Mouse (Mus musculus): ENCODE measurements around the gene Llcfc1. TPM values are rescaled to one million over a fixed set of nuclear protein-coding genes. Genes with fewer than 3 reads are reported as not detected.

Gene Llcfc1
- polyA plus RNA-seq, 1 experiment from 2014 or later = 0.49 TPM

DNA sequence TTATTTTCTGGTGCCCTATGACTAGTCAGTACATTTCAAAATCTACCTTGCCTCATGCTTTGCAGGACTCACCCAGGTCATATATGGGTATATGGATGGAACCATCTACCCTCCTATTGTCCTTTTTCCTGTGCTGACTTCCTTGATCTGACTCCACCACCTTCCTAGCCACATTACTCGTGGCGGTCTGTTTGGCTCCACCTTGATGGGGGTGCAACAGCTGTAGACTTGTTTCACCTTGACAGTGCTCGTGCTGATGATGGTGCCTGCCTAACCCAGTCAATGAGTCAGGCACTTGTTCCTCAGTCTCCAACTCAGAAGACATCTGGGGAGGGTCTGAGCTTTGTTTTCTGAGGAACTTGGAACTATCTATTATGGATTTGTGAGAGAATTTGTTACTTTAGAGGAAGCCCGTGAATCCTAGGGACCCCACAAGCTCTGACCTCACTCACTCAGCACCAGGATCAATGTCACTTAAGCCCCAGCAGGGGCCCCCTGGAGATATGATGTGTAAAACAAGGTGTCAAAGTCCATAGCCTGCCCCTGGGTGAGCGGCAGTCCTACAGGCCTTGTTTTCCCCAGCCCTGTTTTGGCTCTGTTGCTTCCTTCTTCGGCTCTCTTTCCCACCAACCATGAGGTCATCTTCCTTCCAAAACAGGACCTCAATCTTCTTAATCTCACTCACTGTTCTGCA, 42.9 kb upstream of the Llcfc1 start:
- H3K4me2 ChIP-seq (ENCODE audit: low read length) = no peak overlapping the region
- no peaks in the 10 kb centered on the region for H3K9me3 ChIP-seq (replicated peaks; ENCODE audit: low read length)
- ATAC-seq (replicated peaks; ENCODE audit: low FRiP score, low read depth) = no peak
- no peak overlapping the region for H3K9ac ChIP-seq (ENCODE audit: low read depth, low read length)
- WGBS = 82% methylated on average over 6 of the region's 6 CpGs
- DNase-seq (ENCODE audit: low spot score) = no peak
- H3K27ac ChIP-seq = no peak overlapping the region
- H3K36me3 ChIP-seq (ENCODE audit: insufficient read depth, low read length) = no peaks in the 10 kb centered on the region
- no peaks in the 10 kb centered on the region for H3K27me3 ChIP-seq (ENCODE audit: insufficient read depth, low read length)
- H3K4me3 ChIP-seq (replicated peaks; ENCODE audit: low read depth, low read length) = no peak overlapping the region
- no peaks in the 10 kb centered on the region for H3K4me1 ChIP-seq (replicated peaks; ENCODE audit: insufficient read depth, low read length)
- no peak for TF ChIP-seq CTCF (IDR thresholded peaks at IDR 0.05; ENCODE audit: low read depth)

DNA sequence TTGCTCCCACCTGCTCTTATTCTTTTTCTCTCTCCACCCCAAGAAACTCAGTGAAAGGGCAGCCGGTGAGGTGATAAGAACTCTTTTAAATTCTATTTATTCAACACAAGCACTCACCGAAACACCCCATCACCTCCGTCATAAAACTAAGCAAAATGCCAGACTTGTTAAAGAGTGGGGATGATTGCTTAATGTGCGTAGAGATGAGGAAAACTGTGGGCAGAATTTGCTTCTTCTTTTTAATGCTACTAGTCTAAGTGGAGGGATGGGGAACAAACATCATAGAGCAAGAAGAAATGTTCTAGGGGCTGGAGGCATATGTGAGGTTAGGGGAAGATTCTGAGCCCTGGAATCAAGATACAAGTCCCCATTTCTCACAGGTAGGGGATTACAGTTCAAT, 41.5 kb upstream of the Llcfc1 start:
- H3K9me3 ChIP-seq (replicated peaks; ENCODE audit: low read length) = no peaks in the 10 kb centered on the region
- H3K9ac ChIP-seq (ENCODE audit: low read depth, low read length) = no peak overlapping the region
- no peaks in the 10 kb centered on the region for H3K27me3 ChIP-seq (ENCODE audit: insufficient read depth, low read length)
- ATAC-seq (replicated peaks; ENCODE audit: low FRiP score, low read depth) (no peak), DNase-seq (ENCODE audit: low spot score) (no peak)
- no peak overlapping the region for H3K4me2 ChIP-seq (ENCODE audit: low read length)
- H3K4me3 ChIP-seq (replicated peaks; ENCODE audit: low read depth, low read length) = no peak overlapping the region
- 75% methylated on average over 4 of the region's 4 CpGs for WGBS
- no peak for TF ChIP-seq CTCF (IDR thresholded peaks at IDR 0.05; ENCODE audit: low read depth)
- H3K36me3 ChIP-seq (ENCODE audit: insufficient read depth, low read length) = no peaks in the 10 kb centered on the region
- no peak overlapping the region for H3K27ac ChIP-seq
- H3K4me1 ChIP-seq (replicated peaks; ENCODE audit: insufficient read depth, low read length) = no peaks in the 10 kb centered on the region

DNA sequence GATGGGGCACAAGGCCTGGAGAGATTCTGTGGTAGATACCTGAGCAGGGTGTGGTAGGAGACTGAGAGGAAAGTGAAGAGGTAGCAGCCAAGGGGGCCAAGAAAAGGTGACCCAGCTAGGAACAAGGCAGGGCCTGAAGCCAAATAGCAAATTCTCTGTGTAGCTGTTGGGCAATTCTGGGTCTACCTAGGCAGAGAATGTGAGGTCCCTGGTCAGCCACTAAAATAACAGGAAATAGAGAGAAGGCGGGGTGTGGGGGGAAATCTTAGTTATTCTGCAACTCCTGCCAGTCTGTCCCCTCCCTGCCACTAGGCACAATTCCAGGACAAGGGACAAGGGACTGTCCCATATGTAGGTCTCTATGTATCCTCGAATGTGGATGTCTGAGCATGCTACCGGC, 41.0 kb upstream of the Llcfc1 start:
- no peak for TF ChIP-seq CTCF (IDR thresholded peaks at IDR 0.05; ENCODE audit: low read depth)
- WGBS = 86% methylated on average over 3 of the region's 3 CpGs
- H3K27me3 ChIP-seq (ENCODE audit: insufficient read depth, low read length) = no peaks in the 10 kb centered on the region
- no peak overlapping the region for H3K27ac ChIP-seq
- no peak overlapping the region for H3K4me2 ChIP-seq (ENCODE audit: low read length)
- no peaks in the 10 kb centered on the region for H3K4me1 ChIP-seq (replicated peaks; ENCODE audit: insufficient read depth, low read length)
- no peak for ATAC-seq (replicated peaks; ENCODE audit: low FRiP score, low read depth)
- no peaks in the 10 kb centered on the region for H3K9me3 ChIP-seq (replicated peaks; ENCODE audit: low read length)
- no peak for DNase-seq (ENCODE audit: low spot score)
- H3K9ac ChIP-seq (ENCODE audit: low read depth, low read length) = no peak overlapping the region
- H3K4me3 ChIP-seq (replicated peaks; ENCODE audit: low read depth, low read length) = no peak overlapping the region
- no peaks in the 10 kb centered on the region for H3K36me3 ChIP-seq (ENCODE audit: insufficient read depth, low read length)

DNA sequence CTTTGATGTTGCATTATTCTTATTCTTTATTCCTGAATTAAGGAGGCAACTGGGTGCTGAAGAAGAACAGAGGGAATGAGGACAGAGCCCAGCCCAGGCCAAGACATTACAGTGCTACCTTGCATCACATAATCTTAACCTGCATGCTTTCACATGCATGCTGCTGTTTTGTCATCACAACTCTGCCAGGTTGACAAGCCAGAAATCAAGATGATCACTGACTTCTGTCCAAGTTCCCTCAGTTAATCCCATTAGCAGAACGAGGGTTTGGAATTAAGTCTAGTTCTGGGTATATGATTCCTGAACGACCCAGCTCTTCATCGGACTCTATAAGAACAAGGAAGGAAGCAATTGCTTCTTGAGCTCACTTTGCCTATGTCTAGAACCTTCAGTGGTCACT, 38.0 kb upstream of the Llcfc1 start:
- no peak for ATAC-seq (replicated peaks; ENCODE audit: low FRiP score, low read depth)
- TF ChIP-seq CTCF (IDR thresholded peaks at IDR 0.05; ENCODE audit: low read depth) = no peak
- WGBS = 87% methylated on average over 3 of the region's 3 CpGs

DNA sequence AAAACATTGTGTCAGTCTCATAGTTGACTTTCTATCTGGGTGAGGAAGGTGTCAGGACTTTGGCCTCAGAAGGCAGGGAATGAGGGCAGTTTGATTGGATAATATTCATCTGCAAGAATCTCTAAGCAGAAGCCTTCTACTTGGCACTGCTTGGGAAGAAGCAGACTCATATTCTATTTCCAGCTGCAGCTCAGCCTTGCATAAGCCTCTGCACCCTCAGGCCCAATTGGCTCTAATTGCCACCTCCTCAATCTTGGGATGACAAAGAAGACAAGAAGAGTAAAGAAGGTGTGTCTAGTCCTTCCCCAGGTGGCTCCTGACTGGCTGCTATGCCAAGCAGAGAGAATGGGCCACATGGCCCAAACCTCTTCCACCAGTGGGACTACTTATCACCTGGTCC, 37.6 kb upstream of the Llcfc1 start:
- Histone ChIP-seq H3K36me3 (ENCODE audit: insufficient read depth, low read length) (no peaks in the 10 kb centered on the region), H3K9ac (ENCODE audit: low read depth, low read length) (no peak overlapping the region), H3K4me2 (ENCODE audit: low read length) (no peak overlapping the region), H3K27me3 (ENCODE audit: insufficient read depth, low read length) (no peaks in the 10 kb centered on the region), H3K27ac (no peak overlapping the region), H3K4me3 (replicated peaks; ENCODE audit: low read depth, low read length) (no peak overlapping the region), H3K9me3 (replicated peaks; ENCODE audit: low read length) (no peaks in the 10 kb centered on the region), H3K4me1 (replicated peaks; ENCODE audit: insufficient read depth, low read length) (no peaks in the 10 kb centered on the region)
- TF ChIP-seq CTCF (IDR thresholded peaks at IDR 0.05; ENCODE audit: low read depth) = no peak
- DNase-seq (ENCODE audit: low spot score) (no peak), ATAC-seq (replicated peaks; ENCODE audit: low FRiP score, low read depth) (no peak)

More for the DNA sequence above, 38.0 kb upstream of the Llcfc1 start:
- no peak overlapping the region for H3K27ac ChIP-seq
- no peaks in the 10 kb centered on the region for H3K36me3 ChIP-seq (ENCODE audit: insufficient read depth, low read length)
- no peaks in the 10 kb centered on the region for H3K27me3 ChIP-seq (ENCODE audit: insufficient read depth, low read length)
- DNase-seq (ENCODE audit: low spot score) = no peak
- no peak overlapping the region for H3K4me2 ChIP-seq (ENCODE audit: low read length)
- no peak overlapping the region for H3K9ac ChIP-seq (ENCODE audit: low read depth, low read length)
- H3K9me3 ChIP-seq (replicated peaks; ENCODE audit: low read length) = no peaks in the 10 kb centered on the region
- H3K4me3 ChIP-seq (replicated peaks; ENCODE audit: low read depth, low read length) = no peak overlapping the region
- H3K4me1 ChIP-seq (replicated peaks; ENCODE audit: insufficient read depth, low read length) = no peaks in the 10 kb centered on the region

DNA sequence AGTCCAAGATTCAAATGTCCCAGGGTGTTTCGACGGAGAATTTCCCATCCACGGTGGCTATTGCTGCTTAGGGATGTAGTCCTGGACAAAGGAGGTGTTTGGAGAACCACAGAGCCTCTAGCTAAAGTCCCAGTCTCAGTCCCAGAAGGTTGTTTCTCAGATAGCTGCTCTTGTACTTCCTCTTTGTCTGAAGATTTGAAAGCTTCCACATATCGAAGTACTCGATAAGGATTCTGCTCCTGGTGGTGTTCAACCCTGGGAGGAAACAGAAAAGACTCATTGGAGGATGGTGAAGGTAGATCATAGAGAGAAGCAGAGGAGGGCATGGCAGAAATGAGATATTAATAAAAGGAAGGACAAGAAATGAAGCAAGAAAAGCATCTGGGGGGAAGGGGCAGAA, 31.1 kb upstream of the Llcfc1 start:
- H3K27me3 ChIP-seq (ENCODE audit: insufficient read depth, low read length) = no peaks in the 10 kb centered on the region
- no peak overlapping the region for H3K27ac ChIP-seq
- no peak overlapping the region for H3K9ac ChIP-seq (ENCODE audit: low read depth, low read length)
- DNase-seq (ENCODE audit: low spot score) (no peak), ATAC-seq (replicated peaks; ENCODE audit: low FRiP score, low read depth) (no peak)
- TF ChIP-seq CTCF (IDR thresholded peaks at IDR 0.05; ENCODE audit: low read depth) = no peak
- H3K4me3 ChIP-seq (replicated peaks; ENCODE audit: low read depth, low read length) = no peak overlapping the region
- H3K36me3 ChIP-seq (ENCODE audit: insufficient read depth, low read length) = no peaks in the 10 kb centered on the region
- 90% methylated on average over 5 of the region's 5 CpGs for WGBS
- no peaks in the 10 kb centered on the region for H3K4me1 ChIP-seq (replicated peaks; ENCODE audit: insufficient read depth, low read length)
- H3K9me3 ChIP-seq (replicated peaks; ENCODE audit: low read length) = no peaks in the 10 kb centered on the region
- H3K4me2 ChIP-seq (ENCODE audit: low read length) = no peak overlapping the region

DNA sequence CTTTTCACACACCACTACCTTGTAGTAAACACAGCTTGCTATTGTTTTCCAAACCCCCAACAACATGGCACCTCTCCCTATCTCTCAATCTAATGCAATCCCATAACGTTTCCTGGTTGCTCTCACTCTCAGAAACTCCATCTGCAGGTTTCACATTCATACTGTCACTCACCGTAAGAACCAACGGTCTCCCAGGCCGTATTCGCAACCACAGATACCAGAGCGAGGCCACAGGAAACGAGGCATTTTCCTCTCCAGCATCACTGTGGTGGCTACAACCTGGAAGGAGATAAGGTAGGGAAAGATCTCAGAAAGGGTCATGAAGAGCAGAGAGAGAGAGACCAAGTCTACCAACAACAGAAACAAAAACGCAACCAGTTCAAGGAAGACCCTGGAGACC, 29.6 kb upstream of the Llcfc1 start:
- Histone ChIP-seq H3K4me3 (replicated peaks; ENCODE audit: low read depth, low read length) (no peak overlapping the region), H3K4me1 (replicated peaks; ENCODE audit: insufficient read depth, low read length) (no peaks in the 10 kb centered on the region), H3K27ac (no peak overlapping the region), H3K4me2 (ENCODE audit: low read length) (no peak overlapping the region), H3K27me3 (ENCODE audit: insufficient read depth, low read length) (no peaks in the 10 kb centered on the region), H3K9me3 (replicated peaks; ENCODE audit: low read length) (no peaks in the 10 kb centered on the region), H3K9ac (ENCODE audit: low read depth, low read length) (no peak overlapping the region), H3K36me3 (ENCODE audit: insufficient read depth, low read length) (no peaks in the 10 kb centered on the region)
- DNase-seq (ENCODE audit: low spot score) (no peak), ATAC-seq (replicated peaks; ENCODE audit: low FRiP score, low read depth) (no peak)
- no peak for TF ChIP-seq CTCF (IDR thresholded peaks at IDR 0.05; ENCODE audit: low read depth)
- 82% methylated on average over 8 of the region's 8 CpGs for WGBS
